Mouse (Mus musculus): ENCODE measurements around the gene Dock4. TPM values are rescaled to one million over a fixed set of nuclear protein-coding genes. Genes with fewer than 3 reads are reported as not detected.

Dock4 gene
- total RNA-seq, 2 experiments from 2014 or later = 253 to 265 TPM

DNA sequence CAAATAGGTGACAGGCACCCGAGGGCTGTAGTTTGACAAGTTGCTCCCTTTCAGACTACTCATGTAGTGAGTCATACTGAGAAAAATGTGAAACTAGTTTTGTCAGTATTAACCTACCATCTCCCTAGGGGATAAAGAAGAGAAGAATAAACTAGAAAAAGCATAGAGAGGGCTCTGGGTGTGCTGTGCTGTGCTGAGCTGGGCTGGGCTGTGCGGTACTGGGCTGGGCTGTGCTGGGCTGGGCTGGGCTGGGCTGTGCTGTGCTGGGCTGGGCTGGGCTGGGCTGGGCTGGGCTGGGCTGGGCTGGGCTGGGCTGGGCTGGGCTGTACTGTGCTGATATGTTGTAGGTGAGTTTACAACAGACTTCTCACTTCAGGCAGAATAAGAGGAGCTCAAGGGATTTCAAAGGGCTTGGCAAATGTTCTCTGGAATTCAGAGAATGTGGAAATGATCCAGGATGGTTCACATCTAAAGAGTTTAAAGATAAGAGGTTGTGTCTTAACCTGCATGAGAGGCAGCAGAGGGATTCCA is 442.6 kb downstream of the Dock4 start:
- no peak overlapping the region for H3K27ac ChIP-seq
- no peak for TF ChIP-seq CTCF (conservative IDR thresholded peaks at IDR 0.05)
- H3K4me3 ChIP-seq = no peak overlapping the region
- DNase-seq (ENCODE audit: low spot score in 2 of 2) = no peak

GRCm38 (mm10) chr12:40888829-40889228 is 443.1 kb downstream of the Dock4 start:
- no peak for TF ChIP-seq CTCF (conservative IDR thresholded peaks at IDR 0.05)
- no peak overlapping the region for H3K27ac ChIP-seq
- no peak overlapping the region for H3K4me3 ChIP-seq
- no peak for DNase-seq (ENCODE audit: low spot score in 2 of 2)

DNA sequence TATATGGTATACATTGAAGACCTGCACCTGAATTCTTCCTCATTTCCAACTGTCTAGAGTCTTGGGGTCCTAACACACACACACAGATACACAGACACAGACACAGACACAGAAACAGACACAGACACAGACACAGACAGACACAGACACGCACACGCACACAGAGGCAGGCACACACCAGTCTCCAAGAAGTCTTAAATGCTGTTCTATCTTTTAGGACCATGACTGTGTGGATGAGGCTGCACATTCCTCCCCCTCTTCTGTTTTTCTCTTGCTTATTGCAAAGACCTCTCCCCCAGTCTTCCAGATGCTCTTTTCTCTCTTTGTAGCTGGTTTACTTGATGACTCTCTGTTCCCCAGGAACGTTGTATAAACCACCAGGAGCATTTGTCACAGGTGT is 443.8 kb downstream of the Dock4 start:
- H3K27ac ChIP-seq = no peak overlapping the region
- H3K4me3 ChIP-seq = no peak overlapping the region
- no peak for TF ChIP-seq CTCF (conservative IDR thresholded peaks at IDR 0.05)
- DNase-seq (ENCODE audit: low spot score in 2 of 2) = no peak

GRCm38 (mm10) chr12:40891168-40891567 is 445.4 kb downstream of the Dock4 start:
- Histone ChIP-seq H3K27ac (no peak overlapping the region), H3K4me3 (no peak overlapping the region)
- no peak for DNase-seq (ENCODE audit: low spot score in 2 of 2)
- no peak for TF ChIP-seq CTCF (conservative IDR thresholded peaks at IDR 0.05)

- DNase-seq (ENCODE audit: low spot score in 2 of 2) = no peak
- Histone ChIP-seq H3K4me3 (no peak overlapping the region), H3K27ac (no peak overlapping the region)
- TF ChIP-seq CTCF (conservative IDR thresholded peaks at IDR 0.05) = no peak
Measured at GRCm38 (mm10) chr12:40893741-40894140, 448.0 kb downstream of the Dock4 start.

- no peak for DNase-seq (ENCODE audit: low spot score in 2 of 2)
Measured at GRCm38 (mm10) chr12:40894695-40895094, 448.9 kb downstream of the Dock4 start.

More at GRCm38 (mm10) chr12:40894695-40895094, 448.9 kb downstream of the Dock4 start:
- no peak overlapping the region for H3K27ac ChIP-seq
- TF ChIP-seq CTCF (conservative IDR thresholded peaks at IDR 0.05) = no peak
- no peak overlapping the region for H3K4me3 ChIP-seq

Other genes starting within 250 kb of the Dock4 start
- under 1 TPM; 0.37 to 0.72 TPM for gene Lsmem1, start 246.5 kb upstream of the Dock4 start, total RNA-seq (2021)
- gene Ifrd1, start 197.4 kb upstream of the Dock4 start, total RNA-seq (2021) = 100 to 1,000 TPM in 1 of 2 experiments, 10 to 100 TPM in 1; 89.3 to 102 TPM
- gene Zfp277, start 50 bp upstream of the Dock4 start, total RNA-seq (2021) = 10 to 100 TPM; 24.2 to 26.5 TPM

Measured in layer of hippocampus, adult 2 months (tissue).